Mouse (Mus musculus) heart, embryonic 10.5 days (tissue): ENCODE measurements around the gene Ppie. TPM values are rescaled to one million over a fixed set of nuclear protein-coding genes. Genes with fewer than 3 reads are reported as not detected.

Source experiments
- DNase-seq: peaks from one replicate; pipeline ENCODE4 v3.0.0-alpha.2; 2017; ENCODE audit warnings: low spot score
- H3K27ac ChIP-seq: fragments of 300-500 bp; sonication (generic); 2 replicates; pipeline ENCODE4 v1.5.1; 2016; ENCODE audit warnings: mild to moderate bottlenecking
- H3K27me3 ChIP-seq: fragments of 300-500 bp; sonication (generic); 2 replicates; pipeline ENCODE4 v1.6.1; 2016; ENCODE audit warnings: mild to moderate bottlenecking; ENCODE audit not compliant: poor library complexity, insufficient read depth, severe bottlenecking
- H3K36me3 ChIP-seq: fragments of 300-500 bp; sonication (generic); 2 replicates; pipeline ENCODE4 v1.6.1; 2016; ENCODE audit warnings: mild to moderate bottlenecking, moderate library complexity
- H3K4me1 ChIP-seq: fragments of 300-500 bp; sonication (generic); 2 replicates; pipeline ENCODE4 v1.6.1; 2016; ENCODE audit warnings: mild to moderate bottlenecking
- H3K4me3 ChIP-seq: fragments of 300-500 bp; sonication (generic); 2 replicates; pipeline ENCODE4 v1.5.1; 2016; ENCODE audit warnings: mild to moderate bottlenecking, moderate library complexity
- H3K9me3 ChIP-seq: fragments of 300-500 bp; sonication (generic); 2 replicates; pipeline ENCODE4 v1.6.1; 2016; ENCODE audit warnings: mild to moderate bottlenecking, moderate library complexity
- WGBS: fragments of 180-500 bp; shearing (Covaris S2); methylation state at CpG from one replicate; pipeline ENCODE4 v1.1.7; 2016; 5-methylcytosine and 5-hydroxymethylcytosine counted together
- polyA plus RNA-seq: library from polyadenylated mRNA; unstranded; fragments of >200 nt; fragmentation: Nextera tagmentation; extraction: Ambion mirVana; gene quantifications from 2 replicates; pipeline ENCODE4 v1.2.1, GENCODE M21; 2016

The Ppie gene
- polyA plus RNA-seq, 1 experiment from 2014 or later = 100 TPM

DNA sequence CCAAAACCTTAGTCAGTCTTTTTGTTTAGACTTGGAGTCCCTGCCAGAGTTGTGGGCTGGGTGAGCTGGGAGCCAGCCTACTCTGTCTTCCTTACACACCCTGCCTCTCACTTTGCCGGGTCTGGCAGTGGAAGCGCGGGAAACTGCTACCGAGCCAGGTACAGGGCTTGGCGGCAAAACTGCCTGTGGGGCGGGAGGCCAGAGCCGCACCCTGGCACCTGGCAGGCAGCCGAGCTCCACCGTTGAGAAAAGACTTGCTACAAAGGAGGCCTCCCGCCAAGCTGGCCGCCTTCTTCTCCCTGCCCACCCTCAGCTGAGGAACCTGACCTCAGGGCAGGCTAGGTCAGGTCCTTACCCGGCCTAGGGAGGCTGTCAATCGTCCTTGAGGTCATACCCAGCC, 59.0 kb downstream of the Ppie start:
- H3K27me3 ChIP-seq = peaks cover 23% of the 10 kb centered on the region
- WGBS = 49% methylated on average over 13 of the region's 13 CpGs
- no peak overlapping the region for H3K4me3 ChIP-seq
- no peaks in the 10 kb centered on the region for H3K9me3 ChIP-seq
- no peaks in the 10 kb centered on the region for H3K36me3 ChIP-seq
- H3K27ac ChIP-seq = no peak overlapping the region
- no peaks in the 10 kb centered on the region for H3K4me1 ChIP-seq
- DNase-seq = peak; percentile 71

DNA sequence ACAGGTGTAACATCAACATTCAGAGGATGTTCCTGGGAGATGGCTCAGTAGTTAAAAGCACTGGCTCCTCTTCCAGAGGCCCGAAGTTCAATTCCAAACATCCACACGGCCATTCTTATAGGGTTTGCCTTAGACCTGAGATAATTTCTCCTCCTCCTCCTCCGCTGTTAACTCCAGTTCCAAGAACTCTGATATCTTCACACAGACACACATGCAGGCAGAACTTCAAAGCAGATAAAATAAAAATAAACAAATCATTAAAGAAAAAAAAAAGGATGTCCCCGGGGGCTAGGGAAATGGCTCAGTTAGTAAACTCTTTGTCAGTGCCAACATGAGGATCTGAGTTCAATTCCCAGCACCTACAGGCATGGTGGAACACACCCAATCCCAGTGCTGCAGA, 61.5 kb downstream of the Ppie start:
- no peak for DNase-seq
- Histone ChIP-seq H3K27ac (no peak overlapping the region), H3K36me3 (no peaks in the 10 kb centered on the region), H3K4me3 (no peak overlapping the region), H3K9me3 (no peaks in the 10 kb centered on the region), H3K4me1 (no peaks in the 10 kb centered on the region), H3K27me3 (peaks cover 38% of the 10 kb centered on the region)
- WGBS = 75% methylated on average over 4 of the region's 4 CpGs

Other genes starting within 250 kb of the Ppie start
- 1.6 and 2.0 TPM in 2 replicates for gene Mfsd2a, start 178.8 kb downstream of the Ppie start, polyA plus RNA-seq
- gene Mycl, start 144.3 kb downstream of the Ppie start, polyA plus RNA-seq = 2.5 and 8.6 TPM in 2 replicates
- gene Trit1, start 123.4 kb downstream of the Ppie start, polyA plus RNA-seq = 15.0 and 18.3 TPM in 2 replicates
- 0.18 and 0.84 TPM in 2 replicates for gene Bmp8b, start 34.8 kb downstream of the Ppie start, polyA plus RNA-seq
- gene Oxct2b, start 23.7 kb downstream of the Ppie start, polyA plus RNA-seq = 0.11 TPM in 1 of 2 replicates, not detected in the other
- 0.41 and 1.3 TPM in 2 replicates for gene Hpcal4, start 43.3 kb upstream of the Ppie start, polyA plus RNA-seq
- gene Nt5c1a, start 61.6 kb upstream of the Ppie start, polyA plus RNA-seq = 0.31 and 0.46 TPM in 2 replicates
- gene Heyl, start 93.6 kb upstream of the Ppie start, polyA plus RNA-seq = 3.2 and 3.9 TPM in 2 replicates
- 70.4 and 73.3 TPM in 2 replicates for gene Pabpc4, start 122.4 kb upstream of the Ppie start, polyA plus RNA-seq
- not detected in 2 replicates for gene Oxct2a, start 183.7 kb upstream of the Ppie start, polyA plus RNA-seq
- 0.15 and 0.23 TPM in 2 replicates for gene Bmp8a, start 203.3 kb upstream of the Ppie start, polyA plus RNA-seq